Comparison of ENCODE assay signal across 11 mouse cellular contexts in the genomic region with DNA sequence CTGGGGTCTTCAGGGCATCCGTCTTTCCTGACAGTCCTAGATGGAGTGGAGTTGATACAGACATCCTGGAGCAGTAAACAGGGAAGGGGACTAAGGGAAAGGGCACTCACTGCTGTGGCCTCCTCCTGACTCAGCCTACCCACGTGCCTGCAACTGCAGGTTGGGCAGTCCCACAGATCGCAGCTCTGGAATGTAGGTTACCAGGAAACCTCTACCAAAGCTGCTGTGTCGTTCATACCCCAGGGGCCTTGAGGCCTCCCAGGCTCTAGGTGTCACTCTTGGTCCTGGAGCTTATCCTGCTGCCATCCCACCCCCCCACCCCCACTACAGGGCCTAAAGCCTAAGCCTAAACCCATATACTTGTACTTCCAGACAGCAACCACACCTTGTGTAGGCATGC. TPM values are rescaled to one million over a fixed set of nuclear protein-coding genes. Genes with fewer than 3 reads are reported as not detected.
A peak's percentile ranks its signal among the peaks of the same experiment; 100 is the strongest.
DNase-seq lines count a peak whose midpoint lies in the region; ATAC-seq and TF ChIP-seq lines count a peak whose summit lies in the region.
"Had no signal": no experiment of that assay in that cellular context is flagged by ENCODE, and none has a peak within 500 bp of the region (broad histone marks: within the 10 kb centered on the region; RNA-seq: fewer than 3 reads in every experiment).

No protein-coding gene starts in this region.

- TF ChIP-seq EP300 in heart, adult 2 months (IDR thresholded peaks at IDR 0.05; ENCODE audit: insufficient read depth, low read depth, low read length) = no peak
- TF ChIP-seq EP300 in MEL (IDR thresholded peaks at IDR 0.05; ENCODE audit: low read depth in 1 of 2, low read length in 2 of 2) = no peak

- H3K27me3 ChIP-seq in heart, adult 2 months (ENCODE audit: control insufficient read depth, insufficient read depth, low read length) = no peaks in the 10 kb centered on the region
- H3K27me3 ChIP-seq in liver, embryonic 11.5 days (replicated peaks; ENCODE audit: control insufficient read depth, insufficient read depth, low read length) = no peaks in the 10 kb centered on the region
- H3K27me3 ChIP-seq in MEL (ENCODE audit: control insufficient read depth in 1 of 2, insufficient read depth in 2 of 2, low read length in 2 of 2) = no peaks in the 10 kb centered on the region
- H3K27me3 ChIP-seq in liver, embryonic 12.5 days (replicated peaks) = no peaks in the 10 kb centered on the region

- H3K4me2 ChIP-seq in liver, embryonic 11.5 days = peak overlapping the region; percentile 82; the same call in 1 of the 2 replicates
- H3K4me2 ChIP-seq in liver, embryonic 12.5 days = peak overlapping the region; percentile 91

- H3K79me2 ChIP-seq in heart, adult 2 months (replicated peaks; ENCODE audit: control insufficient read depth, insufficient read depth, low read length) = peaks cover 8% of the 10 kb centered on the region; the same call in 1 of the 2 replicates
- peaks cover 41% of the 10 kb centered on the region for H3K79me2 ChIP-seq in MEL (ENCODE audit: control insufficient read depth, insufficient read depth, low read length, poor library complexity)

- H3K4me1 ChIP-seq in heart, adult 2 months (ENCODE audit: control insufficient read depth, insufficient read depth, low read length) = peaks cover 22% of the 10 kb centered on the region
- peaks cover 48% of the 10 kb centered on the region for H3K4me1 ChIP-seq in liver, embryonic 11.5 days (replicated peaks; ENCODE audit: control insufficient read depth, insufficient read depth, low read length)
- peaks cover 9 to 22% of the 10 kb centered on the region in 2 experiments; a peak in 3 of 4 replicates for H3K4me1 ChIP-seq in MEL (ENCODE audit: control insufficient read depth in 1 of 2, insufficient read depth in 2 of 2, low read length in 2 of 2)
- H3K4me1 ChIP-seq in liver, embryonic 12.5 days = peaks cover 83% of the 10 kb centered on the region

- 47% methylated on average over 4 of the region's 4 CpGs for WGBS in heart, adult 2 months
- 65% methylated on average over 4 of the region's 4 CpGs for WGBS in liver, embryonic 11.5 days
- WGBS in liver, embryonic 12.5 days (ENCODE audit: insufficient replicate concordance) = 54% methylated on average over 4 of the region's 4 CpGs

- no peak overlapping the region for H3K4me3 ChIP-seq in heart, adult 2 months
- H3K4me3 ChIP-seq in liver, embryonic 11.5 days (ENCODE audit: low read depth, low read length) = peak overlapping the region; percentile 95
- no peak overlapping the region for H3K4me3 ChIP-seq in MEL (ENCODE audit: control insufficient read depth in 1 of 2, insufficient read depth in 1 of 2, low read depth in 2 of 2, low read length in 2 of 2)
- H3K4me3 ChIP-seq in liver, embryonic 12.5 days = peak overlapping the region; percentile 89

- H3K27ac ChIP-seq in heart, adult 2 months = no peak overlapping the region; the same call in 1 of the 2 replicates
- no peak overlapping the region for H3K27ac ChIP-seq in liver, embryonic 11.5 days (ENCODE audit: low read depth, low read length)
- no peak overlapping the region for H3K27ac ChIP-seq in MEL (ENCODE audit: control insufficient read depth, low read depth, low read length)
- H3K27ac ChIP-seq in liver, embryonic 12.5 days = peak overlapping the region; percentile 96
- H3K27ac ChIP-seq: macrophage had no signal

- intact Hi-C loops in heart, adult 2 months (cut with DNase I) = loop anchor here (5.0 kb wide), 1 partner anchor 75 kb away; no protein-coding TSS in a partner anchor
- intact Hi-C loops in heart, postnatal 10 days (cut with DNase I) = no loop called here

- H3K9me3 ChIP-seq in liver, embryonic 11.5 days (ENCODE audit: control insufficient read depth, low read length) = no peaks in the 10 kb centered on the region
- H3K9me3 ChIP-seq in MEL (replicated peaks; ENCODE audit: insufficient read depth, low read length) = no peaks in the 10 kb centered on the region
- no peaks in the 10 kb centered on the region for H3K9me3 ChIP-seq in liver, embryonic 12.5 days (replicated peaks)

- no peaks in the 10 kb centered on the region; the same call in 1 of the 2 replicates for H3K36me3 ChIP-seq in heart, adult 2 months (ENCODE audit: control insufficient read depth, insufficient read depth, low read length)
- peaks cover 48% of the 10 kb centered on the region for H3K36me3 ChIP-seq in liver, embryonic 11.5 days (ENCODE audit: control insufficient read depth, insufficient read depth, low read length)
- H3K36me3 ChIP-seq in MEL (ENCODE audit: control insufficient read depth in 1 of 2, insufficient read depth in 2 of 2, low read length in 2 of 2) = peaks cover 0 to 19% of the 10 kb centered on the region in 2 experiments; a peak in 2 of 4 replicates
- H3K36me3 ChIP-seq in liver, embryonic 12.5 days = peaks cover 62% of the 10 kb centered on the region

- no peak for DNase-seq in heart, adult 2 months
- DNase-seq in heart, postnatal 10 days = no peak
- DNase-seq in liver, embryonic 11.5 days (ENCODE audit: low spot score) = no peak
- DNase-seq in liver = no peak
- DNase-seq in MEL (ENCODE audit: low read depth, low spot score) = no peak
- no peak for DNase-seq in layer of hippocampus, postnatal 14 days (ENCODE audit: low spot score in 2 of 2)
- no peak for DNase-seq in natural killer cell, adult 2 months (ENCODE audit: low spot score in 2 of 2)
- DNase-seq: adrenal gland, postnatal 36 days had no signal

- H3K9ac ChIP-seq in heart, adult 2 months (ENCODE audit: low read depth, low read length) = no peak overlapping the region
- H3K9ac ChIP-seq in liver, embryonic 11.5 days (ENCODE audit: low read depth, low read length) = peak overlapping the region; percentile 98
- no peak overlapping the region for H3K9ac ChIP-seq in MEL (ENCODE audit: control insufficient read depth, low read depth, low read length, poor library complexity, severe bottlenecking)
- peak overlapping the region; percentile 98 for H3K9ac ChIP-seq in liver, embryonic 12.5 days

- TF ChIP-seq RAD21 in MEL (IDR thresholded peaks at IDR 0.05; ENCODE audit: low read depth, low read length) = no peak

- TF ChIP-seq POLR2A in heart, adult 2 months (IDR thresholded peaks at IDR 0.05; ENCODE audit: insufficient read depth, low read depth, low read length) = 0 out of 2 replicates have a peak, but pooled peaks have one; percentile 23
- no peak for TF ChIP-seq POLR2A in MEL (IDR thresholded peaks at IDR 0.05; ENCODE audit: control insufficient read depth in 1 of 2, insufficient read depth in 1 of 2, low read depth in 1 of 2, low read length in 2 of 2, poor library complexity in 1 of 2)

- no peak for TF ChIP-seq CTCF in heart, adult 2 months (IDR thresholded peaks at IDR 0.05)
- TF ChIP-seq CTCF in MEL (IDR thresholded peaks at IDR 0.05 in 2 of 3, conservative IDR thresholded peaks at IDR 0.05 in 1 of 3; ENCODE audit: control insufficient read depth in 1 of 3, insufficient read depth in 1 of 3, low read depth in 2 of 3, low read length in 3 of 3, poor library complexity in 1 of 3, severe bottlenecking in 1 of 3) = peak in 2 of 3 experiments; percentile 1 to 43; a peak in 3 of 6 replicates

- ATAC-seq in liver, embryonic 11.5 days (replicated peaks; ENCODE audit: low FRiP score) = no peak
- no peak for ATAC-seq in liver, embryonic 12.5 days
- ATAC-seq: forebrain, embryonic 14.5 days had no signal

RNA-seq across cellular contexts. Expression of a gene that starts 3.5 kb away (rescaled TPM):
- 1,000 to 10,000 TPM; 1,364 to 1,491 TPM for total RNA-seq in heart, adult 2 months (2021)
- polyA plus RNA-seq in heart, adult 2 months (2012; rRNA removed) = 1,570 and 1,684 TPM in 2 replicates
- total RNA-seq in heart, postnatal 10 days (2021) = 1,000 to 10,000 TPM; 1,161 to 1,276 TPM
- polyA plus RNA-seq in liver, embryonic 11.5 days (2014; fragmentation: Nextera tagmentation; extraction: Ambion mirVana) = 992 and 1,001 TPM in 2 replicates
- 346 and 406 TPM in 2 replicates for total RNA-seq in MEL (2012; rRNA removed)
- polyA plus RNA-seq in MEL (2012; ENCODE audit: insufficient read depth in 1 of 2, insufficient read length in 2 of 2, low read depth in 1 of 2, low replicate concordance in 2 of 2, missing spikeins in 1 of 2) = 100 to 1,000 TPM; 318 to 700 TPM
- polyA plus RNA-seq in liver, embryonic 12.5 days (2016; fragmentation: Nextera tagmentation; extraction: Ambion mirVana) = 1,008 and 1,045 TPM in 2 replicates
- total RNA-seq in layer of hippocampus, postnatal 14 days (2021) = 100 to 1,000 TPM; 695 to 807 TPM

RNA-seq across cellular contexts. Expression of a gene that starts 8.7 kb away (rescaled TPM):
- 10 to 100 TPM; 17.0 to 17.5 TPM for total RNA-seq in heart, adult 2 months (2021)
- 23.8 and 33.5 TPM in 2 replicates for polyA plus RNA-seq in heart, adult 2 months (2012; rRNA removed)
- 10 to 100 TPM; 22.6 to 27.6 TPM for total RNA-seq in heart, postnatal 10 days (2021)
- polyA plus RNA-seq in liver, embryonic 11.5 days (2014; fragmentation: Nextera tagmentation; extraction: Ambion mirVana) = not detected in 2 replicates
- total RNA-seq in MEL (2012; rRNA removed) = 0.42 and 0.59 TPM in 2 replicates
- 1 to 10 TPM in 1 of 2 experiments, not detected in 1; 1.6 TPM for polyA plus RNA-seq in MEL (2012; ENCODE audit: insufficient read depth in 1 of 2, insufficient read length in 2 of 2, low read depth in 1 of 2, low replicate concordance in 2 of 2, missing spikeins in 1 of 2)
- 0.11 TPM in 1 of 2 replicates, not detected in the other for polyA plus RNA-seq in liver, embryonic 12.5 days (2016; fragmentation: Nextera tagmentation; extraction: Ambion mirVana)
- total RNA-seq in layer of hippocampus, postnatal 14 days (2021) = 10 to 100 TPM; 89.2 to 96.6 TPM

RNA-seq across cellular contexts. Expression of a gene that starts 18.9 kb away (rescaled TPM):
- 1 to 10 TPM; 6.4 to 6.5 TPM for total RNA-seq in heart, adult 2 months (2021)
- 7.4 and 9.2 TPM in 2 replicates for polyA plus RNA-seq in heart, adult 2 months (2012; rRNA removed)
- 1 to 10 TPM; 3.8 to 4.3 TPM for total RNA-seq in heart, postnatal 10 days (2021)
- 0.16 and 0.45 TPM in 2 replicates for polyA plus RNA-seq in liver, embryonic 11.5 days (2014; fragmentation: Nextera tagmentation; extraction: Ambion mirVana)
- total RNA-seq in MEL (2012; rRNA removed) = 1.5 and 2.5 TPM in 2 replicates
- 1 to 10 TPM in 1 of 2 experiments, not detected in 1; 2.3 TPM for polyA plus RNA-seq in MEL (2012; ENCODE audit: insufficient read depth in 1 of 2, insufficient read length in 2 of 2, low read depth in 1 of 2, low replicate concordance in 2 of 2, missing spikeins in 1 of 2)
- polyA plus RNA-seq in liver, embryonic 12.5 days (2016; fragmentation: Nextera tagmentation; extraction: Ambion mirVana) = 0.26 and 0.41 TPM in 2 replicates
- 1 to 10 TPM; 1.7 to 1.9 TPM for total RNA-seq in layer of hippocampus, postnatal 14 days (2021)
- polyA plus RNA-seq: macrophage had no signal

RNA-seq across cellular contexts. Expression of a gene that starts 25.8 kb away (rescaled TPM):
- 100 to 1,000 TPM; 196 to 216 TPM for total RNA-seq in heart, adult 2 months (2021)
- 352 and 397 TPM in 2 replicates for polyA plus RNA-seq in heart, adult 2 months (2012; rRNA removed)
- 100 to 1,000 TPM; 152 to 159 TPM for total RNA-seq in heart, postnatal 10 days (2021)
- 213 and 236 TPM in 2 replicates for polyA plus RNA-seq in liver, embryonic 11.5 days (2014; fragmentation: Nextera tagmentation; extraction: Ambion mirVana)
- total RNA-seq in MEL (2012; rRNA removed) = 288 and 318 TPM in 2 replicates
- polyA plus RNA-seq in MEL (2012; ENCODE audit: insufficient read depth in 1 of 2, insufficient read length in 2 of 2, low read depth in 1 of 2, low replicate concordance in 2 of 2, missing spikeins in 1 of 2) = 100 to 1,000 TPM; 417 to 422 TPM
- polyA plus RNA-seq in liver, embryonic 12.5 days (2016; fragmentation: Nextera tagmentation; extraction: Ambion mirVana) = 188 and 196 TPM in 2 replicates
- 10 to 100 TPM; 60.9 to 68.5 TPM for total RNA-seq in layer of hippocampus, postnatal 14 days (2021)

RNA-seq across cellular contexts. Expression of a gene that starts 38.6 kb away (rescaled TPM):
- total RNA-seq in heart, adult 2 months (2021) = 10 to 100 TPM; 16.5 to 18.8 TPM
- 18.0 and 28.1 TPM in 2 replicates for polyA plus RNA-seq in heart, adult 2 months (2012; rRNA removed)
- total RNA-seq in heart, postnatal 10 days (2021) = 10 to 100 TPM; 24.3 to 24.4 TPM
- 48.5 and 50.5 TPM in 2 replicates for polyA plus RNA-seq in liver, embryonic 11.5 days (2014; fragmentation: Nextera tagmentation; extraction: Ambion mirVana)
- total RNA-seq in MEL (2012; rRNA removed) = 17.7 and 23.5 TPM in 2 replicates
- polyA plus RNA-seq in MEL (2012; ENCODE audit: insufficient read depth in 1 of 2, insufficient read length in 2 of 2, low read depth in 1 of 2, low replicate concordance in 2 of 2, missing spikeins in 1 of 2) = 10 to 100 TPM in 1 of 2 experiments, not detected in 1; 48.0 TPM
- 30.4 and 34.2 TPM in 2 replicates for polyA plus RNA-seq in liver, embryonic 12.5 days (2016; fragmentation: Nextera tagmentation; extraction: Ambion mirVana)
- 10 to 100 TPM; 72.3 to 73.2 TPM for total RNA-seq in layer of hippocampus, postnatal 14 days (2021)

Comparison
In these comparisons a context has a peak if more than half of its experiments do, and no peak if none do; other contexts are left out.
1. H3K4me3 ChIP-seq: peak in liver, embryonic 11.5 days (single experiment) and liver, embryonic 12.5 days (single experiment); none in heart, adult 2 months (single experiment) and MEL (0 of 2).
2. H3K9ac ChIP-seq: peak in liver, embryonic 11.5 days (single experiment) and liver, embryonic 12.5 days (single experiment); none in heart, adult 2 months (single experiment) and MEL (single experiment).
3. RNA of a gene that starts 8.7 kb away (total RNA-seq): 89.2 to 96.6 TPM in layer of hippocampus, postnatal 14 days, 22.6 to 27.6 TPM in heart, postnatal 10 days and 17.0 to 17.5 TPM in heart, adult 2 months; 0.42 to 0.59 TPM in MEL; every median in the first group is over 10 times any median in the second.